Mouse (Mus musculus): ENCODE results near the gene Tmprss4. TPM values are rescaled to one million over a fixed set of nuclear protein-coding genes. Genes with fewer than 3 reads are reported as not detected.

Gene Tmprss4
- total and polyA plus RNA-seq, 3 experiments, result 0.82 TPM; not detected in 2

DNA sequence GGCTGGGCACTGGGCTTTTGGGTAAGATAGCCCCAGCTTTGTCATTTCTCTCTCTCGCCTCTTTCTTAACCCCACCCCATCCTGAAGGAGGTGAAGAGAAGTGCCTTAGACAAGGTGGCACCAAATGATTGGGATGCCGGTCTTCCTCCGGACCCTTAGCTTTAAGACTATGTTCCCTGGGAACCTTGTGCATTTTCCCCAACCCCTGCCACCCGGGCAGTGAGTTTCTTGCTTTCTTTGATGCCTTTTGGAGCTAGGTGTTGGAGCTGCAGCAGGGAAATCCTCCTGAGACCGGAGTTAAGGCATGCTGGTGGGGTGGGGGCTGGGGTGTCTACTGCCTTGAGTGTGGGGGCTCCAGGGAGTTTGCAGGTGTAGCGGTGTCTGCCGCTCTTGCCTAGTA is 64.8 kb downstream of the Tmprss4 start:
- TF ChIP-seq POLR2A (IDR thresholded peaks at IDR 0.05; ENCODE audit: insufficient read depth, low read depth, low read length) (no peak), EP300 (IDR thresholded peaks at IDR 0.05; ENCODE audit: insufficient read depth, low read depth, low read length) (no peak), CTCF (IDR thresholded peaks at IDR 0.05) (no peak)
- WGBS, result 21% methylated on average over 7 of the region's 7 CpGs
- DNase-seq, result no peak
- intact Hi-C loops (cut with DNase I), result loop anchor here (5.0 kb wide), 1 partner anchor 92 kb away; no protein-coding TSS in a partner anchor
- Histone ChIP-seq H3K27me3 (ENCODE audit: control insufficient read depth, insufficient read depth, low read length) (peaks cover 3% of the 10 kb centered on the region), H3K79me2 (replicated peaks; ENCODE audit: control insufficient read depth, insufficient read depth, low read length) (no peaks in the 10 kb centered on the region), H3K9ac (ENCODE audit: low read depth, low read length) (no peak overlapping the region; the same call in 1 of the 2 replicates), H3K27ac (no peak overlapping the region), H3K4me3 (peak overlapping the region; percentile 52), H3K36me3 (ENCODE audit: control insufficient read depth, insufficient read depth, low read length) (no peaks in the 10 kb centered on the region), H3K4me1 (ENCODE audit: control insufficient read depth, insufficient read depth, low read length) (no peaks in the 10 kb centered on the region)

DNA sequence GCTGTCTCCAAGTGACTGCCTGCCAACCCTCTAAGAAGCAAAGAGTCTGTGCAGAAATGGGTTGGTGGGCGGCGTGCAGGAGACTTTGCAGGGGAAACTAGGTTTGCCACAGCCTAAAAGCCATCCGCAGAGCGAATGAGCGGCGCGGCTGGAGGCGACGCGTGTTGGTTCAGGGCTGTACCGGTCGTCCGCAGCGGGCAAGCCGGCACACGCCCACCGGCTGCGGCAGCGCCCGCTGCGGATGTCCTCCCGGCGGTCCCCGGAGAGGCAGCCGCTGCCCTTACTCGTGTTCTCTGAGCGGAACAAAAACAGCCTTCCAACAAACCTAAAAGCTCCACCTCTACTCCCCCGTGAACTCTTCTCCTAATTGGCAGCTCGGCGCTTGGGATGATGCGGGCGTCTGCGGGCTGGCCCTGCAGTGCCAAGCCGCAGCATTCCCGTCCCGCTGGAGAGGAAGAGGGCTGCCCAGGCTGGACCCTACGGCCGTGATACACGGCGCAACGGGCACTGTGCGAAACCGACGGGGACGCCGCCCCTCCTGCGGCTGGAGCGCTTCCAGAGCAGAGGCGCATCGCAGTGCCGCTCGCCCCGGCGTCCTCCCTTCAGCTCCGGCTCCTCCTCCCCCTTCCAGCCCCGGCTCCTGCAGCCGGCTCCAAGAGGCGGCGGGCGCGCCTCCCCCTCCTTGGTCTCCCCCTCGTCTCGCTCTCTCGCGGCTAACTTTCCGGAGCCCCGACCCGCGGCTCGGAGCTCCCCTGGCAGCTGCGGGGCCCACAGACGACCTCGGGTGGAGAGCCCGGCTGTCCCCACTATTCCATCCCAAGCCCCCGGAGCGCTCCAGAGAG is 65.5 kb downstream of the Tmprss4 start, which contains the start of gene Scn4b:
TSS of gene Scn4b (plus strand) at position 205 of the 842 bp plus-strand sequence.
- Histone ChIP-seq H3K36me3 (ENCODE audit: control insufficient read depth, insufficient read depth, low read length) (no peaks in the 10 kb centered on the region), H3K4me3 (peak within 1 kb of the TSS; percentile 52), H3K79me2 (replicated peaks; ENCODE audit: control insufficient read depth, insufficient read depth, low read length) (no peaks in the 10 kb centered on the region), H3K4me1 (ENCODE audit: control insufficient read depth, insufficient read depth, low read length) (no peaks in the 10 kb centered on the region), H3K9ac (ENCODE audit: low read depth, low read length) (peak within 1 kb of the TSS; percentile 60), H3K27ac (peak within 1 kb of the TSS; percentile 3; the same call in 1 of the 2 replicates), H3K27me3 (ENCODE audit: control insufficient read depth, insufficient read depth, low read length) (peaks cover 3% of the 10 kb centered on the region)
- TF ChIP-seq POLR2A (IDR thresholded peaks at IDR 0.05; ENCODE audit: insufficient read depth, low read depth, low read length) (no peak), CTCF (IDR thresholded peaks at IDR 0.05) (no peak), EP300 (IDR thresholded peaks at IDR 0.05; ENCODE audit: insufficient read depth, low read depth, low read length) (no peak)
- DNase-seq, result peak; percentile 59 to 65
- 2% methylated on average over 76 of the region's 76 CpGs for WGBS
- intact Hi-C loops (cut with DNase I), result loop anchor here (5.0 kb wide), 1 partner anchor 91 kb away; no protein-coding TSS in a partner anchor

DNA sequence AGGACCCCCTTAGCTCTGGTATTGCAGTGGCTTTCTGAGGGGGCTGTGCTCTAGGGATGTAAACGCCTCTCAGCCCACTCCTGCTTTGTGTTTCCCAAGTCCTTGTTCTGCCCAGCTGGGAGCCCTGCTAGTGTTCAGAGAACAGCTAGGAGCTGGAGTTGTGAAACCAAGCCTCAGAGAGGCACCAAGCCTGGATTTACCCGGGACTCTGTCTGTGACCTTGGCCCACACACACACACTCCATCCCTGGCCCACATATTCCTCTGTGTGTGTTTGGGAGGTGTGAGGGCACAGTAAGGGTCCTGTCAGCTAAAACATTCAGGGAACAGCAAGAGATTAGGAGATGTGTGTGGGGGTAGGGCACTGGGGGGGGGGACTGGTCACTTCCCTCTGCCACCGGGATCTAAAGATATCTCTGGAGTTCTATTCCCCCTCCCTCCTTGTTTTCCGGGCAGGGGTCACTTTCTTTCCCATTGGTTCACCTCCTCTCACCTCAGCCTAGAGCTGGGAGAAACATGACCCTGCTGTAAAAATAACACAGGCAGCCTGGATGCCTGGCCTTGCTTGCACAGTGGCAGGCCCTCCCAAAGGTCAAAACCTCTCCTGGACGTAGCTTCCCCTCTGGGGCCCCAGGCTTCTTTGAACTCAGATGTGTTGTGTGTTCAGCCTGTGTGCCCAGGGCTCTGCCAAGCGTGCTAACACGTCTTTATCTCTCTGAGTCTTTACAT is 67.3 kb downstream of the Tmprss4 start:
- Histone ChIP-seq H3K27ac (peak overlapping the region; percentile 12; the same call in 1 of the 2 replicates), H3K27me3 (ENCODE audit: control insufficient read depth, insufficient read depth, low read length) (peaks cover 3% of the 10 kb centered on the region), H3K4me3 (no peak overlapping the region), H3K79me2 (replicated peaks; ENCODE audit: control insufficient read depth, insufficient read depth, low read length) (no peaks in the 10 kb centered on the region), H3K36me3 (ENCODE audit: control insufficient read depth, insufficient read depth, low read length) (no peaks in the 10 kb centered on the region), H3K9ac (ENCODE audit: low read depth, low read length) (no peak overlapping the region), H3K4me1 (ENCODE audit: control insufficient read depth, insufficient read depth, low read length) (no peaks in the 10 kb centered on the region)
- no peak for DNase-seq
- intact Hi-C loops (cut with DNase I), result loop anchor here (5.0 kb wide), 1 partner anchor 89 kb away; no protein-coding TSS in a partner anchor
- TF ChIP-seq CTCF (IDR thresholded peaks at IDR 0.05) (no peak), POLR2A (IDR thresholded peaks at IDR 0.05; ENCODE audit: insufficient read depth, low read depth, low read length) (no peak), EP300 (IDR thresholded peaks at IDR 0.05; ENCODE audit: insufficient read depth, low read depth, low read length) (no peak)
- WGBS, result 22% methylated on average over 7 of the region's 7 CpGs

DNA sequence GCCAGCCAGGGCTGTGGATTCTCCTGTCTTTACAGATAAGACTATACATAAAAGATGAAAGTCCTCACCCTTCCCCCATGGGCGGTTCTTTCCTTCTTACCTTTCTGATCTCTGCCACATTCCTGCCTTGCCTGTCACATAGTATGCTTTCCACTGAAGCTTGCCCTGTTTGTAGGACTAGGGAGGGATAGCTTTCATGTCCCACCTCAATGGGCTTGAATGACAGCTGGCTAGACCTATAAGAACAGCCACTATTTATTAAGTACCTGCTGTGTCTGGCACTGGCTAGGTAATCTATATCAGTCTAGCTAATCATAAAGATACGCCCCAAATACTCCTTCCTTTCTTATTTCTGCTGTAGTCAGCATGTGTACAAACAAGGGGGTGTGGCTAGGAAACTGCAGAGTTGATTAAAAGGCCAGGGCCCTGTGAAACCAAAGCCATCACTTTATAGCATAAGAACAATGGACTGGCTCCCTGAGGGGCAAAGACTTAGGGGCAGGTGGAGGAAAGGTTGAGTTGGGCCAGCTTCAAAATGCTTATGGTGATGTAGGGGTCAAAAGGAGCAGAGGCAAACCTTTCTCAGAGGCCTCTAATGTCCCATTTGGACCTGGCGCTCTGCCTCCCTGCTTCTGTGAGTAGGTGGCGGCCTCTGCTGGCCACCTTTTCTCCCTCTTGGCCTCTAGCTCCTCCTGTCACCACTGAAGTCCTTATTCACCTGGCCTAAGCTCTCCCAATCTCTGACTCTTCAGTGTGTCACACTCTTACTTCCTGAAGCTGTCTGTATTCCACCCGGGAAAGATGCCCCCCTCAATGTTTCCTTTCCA is 70.2 kb downstream of the Tmprss4 start:
- Histone ChIP-seq H3K27ac (no peak overlapping the region), H3K79me2 (replicated peaks; ENCODE audit: control insufficient read depth, insufficient read depth, low read length) (no peaks in the 10 kb centered on the region), H3K9ac (ENCODE audit: low read depth, low read length) (no peak overlapping the region), H3K4me3 (no peak overlapping the region), H3K27me3 (ENCODE audit: control insufficient read depth, insufficient read depth, low read length) (peaks cover 3% of the 10 kb centered on the region), H3K4me1 (ENCODE audit: control insufficient read depth, insufficient read depth, low read length) (no peaks in the 10 kb centered on the region), H3K36me3 (ENCODE audit: control insufficient read depth, insufficient read depth, low read length) (no peaks in the 10 kb centered on the region)
- TF ChIP-seq CTCF (IDR thresholded peaks at IDR 0.05) (peak; percentile 76), POLR2A (IDR thresholded peaks at IDR 0.05; ENCODE audit: insufficient read depth, low read depth, low read length) (no peak), EP300 (IDR thresholded peaks at IDR 0.05; ENCODE audit: insufficient read depth, low read depth, low read length) (0 out of 2 replicates have a peak, but pooled peaks have one; percentile 28)
- WGBS, result 29% methylated on average over 5 of the region's 5 CpGs
- intact Hi-C loops (cut with DNase I), result loop anchor here (5.0 kb wide), 1 partner anchor 111 kb away; no protein-coding TSS in a partner anchor
- DNase-seq, result peak; percentile 57 to 68

DNA sequence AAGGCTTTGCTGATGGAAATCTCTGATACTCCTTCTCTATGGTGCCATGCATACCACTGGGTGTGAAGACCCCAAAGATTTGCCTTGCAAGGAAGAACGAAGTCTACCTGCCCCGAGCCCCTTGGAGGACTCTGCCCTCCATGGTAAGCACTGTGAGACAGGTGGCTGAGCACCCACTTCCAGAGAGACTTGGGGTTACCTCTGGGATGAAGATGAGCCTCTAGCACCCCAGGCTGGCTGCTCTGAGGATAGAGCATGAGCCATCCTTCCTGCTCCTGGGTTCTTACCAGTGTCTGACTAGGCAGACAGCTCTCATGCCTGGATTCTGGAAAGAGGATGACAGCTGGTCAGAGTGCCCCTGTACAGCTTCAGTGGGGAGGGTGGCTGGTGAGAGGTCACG is 73.8 kb downstream of the Tmprss4 start:
- intact Hi-C loops (cut with DNase I), result loop anchor here (5.0 kb wide), 1 partner anchor 108 kb away; no protein-coding TSS in a partner anchor
- H3K4me3 ChIP-seq, result no peak overlapping the region
- 67% methylated on average over 3 of the region's 3 CpGs for WGBS

More for the DNA sequence above, 73.8 kb downstream of the Tmprss4 start:
- Histone ChIP-seq H3K4me1 (ENCODE audit: control insufficient read depth, insufficient read depth, low read length) (no peaks in the 10 kb centered on the region), H3K27ac (no peak overlapping the region), H3K36me3 (ENCODE audit: control insufficient read depth, insufficient read depth, low read length) (no peaks in the 10 kb centered on the region), H3K9ac (ENCODE audit: low read depth, low read length) (no peak overlapping the region), H3K79me2 (replicated peaks; ENCODE audit: control insufficient read depth, insufficient read depth, low read length) (no peaks in the 10 kb centered on the region), H3K27me3 (ENCODE audit: control insufficient read depth, insufficient read depth, low read length) (no peaks in the 10 kb centered on the region; the same call in 1 of the 2 replicates)
- no peak for TF ChIP-seq POLR2A (IDR thresholded peaks at IDR 0.05; ENCODE audit: insufficient read depth, low read depth, low read length)
- TF ChIP-seq EP300 (IDR thresholded peaks at IDR 0.05; ENCODE audit: insufficient read depth, low read depth, low read length), result no peak
- TF ChIP-seq CTCF (IDR thresholded peaks at IDR 0.05), result no peak
- no peak for DNase-seq

Measured in heart, adult 2 months (tissue).